Mouse (Mus musculus): ENCODE measurements around the gene Tubd1. TPM values are rescaled to one million over a fixed set of nuclear protein-coding genes. Genes with fewer than 3 reads are reported as not detected.

Gene Tubd1
- polyA plus RNA-seq, 1 experiment from 2014 or later, result 6.1 TPM

DNA sequence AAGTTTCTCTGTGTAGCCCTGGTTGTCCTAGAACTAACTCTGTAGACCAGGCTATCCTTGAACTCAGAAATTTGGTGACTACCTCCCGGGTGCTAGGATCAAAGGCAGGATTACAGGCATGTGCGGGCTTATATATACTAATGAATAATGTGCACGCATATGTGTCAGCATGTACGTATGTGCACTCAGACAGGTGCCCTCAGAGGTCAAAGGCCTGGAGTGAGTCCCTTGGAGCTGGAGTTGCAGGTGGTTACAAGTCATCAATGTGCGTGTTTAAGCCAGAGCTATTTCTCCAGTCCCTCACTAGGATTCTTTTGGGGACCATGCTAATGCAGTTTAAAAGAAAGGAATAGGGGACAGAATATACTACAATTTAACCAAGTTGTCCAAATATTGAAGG, 53.4 kb downstream of the Tubd1 start:
- ATAC-seq (ENCODE audit: low FRiP score, low TSS enrichment), result no peak
- no peak for DNase-seq
- WGBS, result 91% methylated on average over 5 of the region's 5 CpGs

DNA sequence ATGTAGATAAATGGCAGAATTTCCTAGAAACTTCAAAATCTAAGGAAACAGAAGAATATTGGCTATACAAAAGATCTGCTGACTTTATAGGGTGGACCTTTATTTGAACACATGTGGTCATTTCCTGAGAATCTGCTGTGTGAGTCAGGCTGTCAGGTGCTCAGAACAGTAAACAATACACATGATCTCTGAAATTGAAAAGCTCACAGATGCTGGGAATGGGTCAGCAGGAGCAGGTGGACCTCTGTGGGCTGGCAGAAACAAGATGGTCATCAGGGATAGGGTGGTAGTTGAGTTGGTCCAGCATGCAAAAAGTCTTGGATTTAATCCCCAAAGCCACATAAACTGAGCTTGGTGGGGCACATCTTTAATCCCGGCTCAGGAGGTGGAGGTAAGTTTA, 53.8 kb downstream of the Tubd1 start:
- 95% methylated on average over 1 of the region's 1 CpGs for WGBS
- DNase-seq (no peak), ATAC-seq (ENCODE audit: low FRiP score, low TSS enrichment) (no peak)
- Histone ChIP-seq H3K9me3 (ENCODE audit: control insufficient read depth, low read length) (no peaks in the 10 kb centered on the region), H3K9ac (replicated peaks; ENCODE audit: low read length) (no peak overlapping the region), H3K4me1 (ENCODE audit: control insufficient read depth, insufficient read depth, low read length) (no peaks in the 10 kb centered on the region; the same call in 1 of the 2 replicates), H3K36me3 (ENCODE audit: control insufficient read depth, insufficient read depth, low read length) (0 out of 2 replicates have a peak, but pooled peaks cover 4% of the 10 kb centered on the region), H3K4me3 (replicated peaks; ENCODE audit: low read depth, low read length) (no peak overlapping the region), H3K27me3 (ENCODE audit: control insufficient read depth, insufficient read depth, low read length) (no peaks in the 10 kb centered on the region), H3K27ac (replicated peaks; ENCODE audit: low read depth, low read length) (no peak overlapping the region), H3K4me2 (ENCODE audit: low read length) (no peak overlapping the region)

More for the DNA sequence above, 53.4 kb downstream of the Tubd1 start:
- peaks cover 4% of the 10 kb centered on the region; the same call in 1 of the 2 replicates for H3K4me1 ChIP-seq (ENCODE audit: control insufficient read depth, insufficient read depth, low read length)
- no peaks in the 10 kb centered on the region for H3K9me3 ChIP-seq (ENCODE audit: control insufficient read depth, low read length)
- no peaks in the 10 kb centered on the region for H3K27me3 ChIP-seq (ENCODE audit: control insufficient read depth, insufficient read depth, low read length)
- H3K4me2 ChIP-seq (ENCODE audit: low read length), result no peak overlapping the region
- H3K4me3 ChIP-seq (replicated peaks; ENCODE audit: low read depth, low read length), result no peak overlapping the region
- H3K36me3 ChIP-seq (ENCODE audit: control insufficient read depth, insufficient read depth, low read length), result 0 out of 2 replicates have a peak, but pooled peaks cover 4% of the 10 kb centered on the region
- no peak overlapping the region for H3K27ac ChIP-seq (replicated peaks; ENCODE audit: low read depth, low read length)
- H3K9ac ChIP-seq (replicated peaks; ENCODE audit: low read length), result no peak overlapping the region

GRCm38 (mm10) chr11:86599378-86600208, 54.8 kb downstream of the Tubd1 start:
- H3K9ac ChIP-seq (replicated peaks; ENCODE audit: low read length), result no peak overlapping the region
- H3K4me1 ChIP-seq (ENCODE audit: control insufficient read depth, insufficient read depth, low read length), result no peaks in the 10 kb centered on the region
- DNase-seq (no peak), ATAC-seq (ENCODE audit: low FRiP score, low TSS enrichment) (no peak)
- H3K4me2 ChIP-seq (ENCODE audit: low read length), result no peak overlapping the region
- H3K4me3 ChIP-seq (replicated peaks; ENCODE audit: low read depth, low read length), result no peak overlapping the region
- 0 out of 2 replicates have a peak, but pooled peaks cover 4% of the 10 kb centered on the region for H3K36me3 ChIP-seq (ENCODE audit: control insufficient read depth, insufficient read depth, low read length)
- no peaks in the 10 kb centered on the region for H3K27me3 ChIP-seq (ENCODE audit: control insufficient read depth, insufficient read depth, low read length)
- H3K27ac ChIP-seq (replicated peaks; ENCODE audit: low read depth, low read length), result no peak overlapping the region
- no peaks in the 10 kb centered on the region for H3K9me3 ChIP-seq (ENCODE audit: control insufficient read depth, low read length)
- 82% methylated on average over 4 of the region's 4 CpGs for WGBS

DNA sequence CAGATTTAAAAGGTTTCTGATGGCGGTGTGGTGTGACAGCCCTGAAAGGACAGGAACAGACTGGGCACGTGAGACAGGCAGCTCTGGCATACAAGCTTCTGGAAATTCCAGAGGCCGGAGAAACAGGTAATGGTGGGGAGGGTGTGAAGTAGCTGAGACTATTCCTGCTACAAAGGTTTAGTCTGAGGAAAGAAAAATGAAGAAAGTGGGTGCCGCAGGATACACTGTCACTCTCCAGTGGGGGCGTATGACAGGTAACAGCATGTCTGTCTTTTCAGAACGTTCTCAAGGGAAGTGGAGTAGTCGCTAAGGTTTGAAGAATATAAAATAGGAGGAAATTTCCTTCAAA, 55.4 kb downstream of the Tubd1 start:
- no peak overlapping the region for H3K9ac ChIP-seq (replicated peaks; ENCODE audit: low read length)
- H3K4me2 ChIP-seq (ENCODE audit: low read length), result no peak overlapping the region
- no peak for DNase-seq
- WGBS, result 95% methylated on average over 7 of the region's 7 CpGs
- no peaks in the 10 kb centered on the region for H3K4me1 ChIP-seq (ENCODE audit: control insufficient read depth, insufficient read depth, low read length)
- ATAC-seq (ENCODE audit: low FRiP score, low TSS enrichment), result no peak
- H3K27ac ChIP-seq (replicated peaks; ENCODE audit: low read depth, low read length), result no peak overlapping the region
- H3K9me3 ChIP-seq (ENCODE audit: control insufficient read depth, low read length), result no peaks in the 10 kb centered on the region
- 0 out of 2 replicates have a peak, but pooled peaks cover 4% of the 10 kb centered on the region for H3K36me3 ChIP-seq (ENCODE audit: control insufficient read depth, insufficient read depth, low read length)
- no peaks in the 10 kb centered on the region for H3K27me3 ChIP-seq (ENCODE audit: control insufficient read depth, insufficient read depth, low read length)
- no peak overlapping the region for H3K4me3 ChIP-seq (replicated peaks; ENCODE audit: low read depth, low read length)

DNA sequence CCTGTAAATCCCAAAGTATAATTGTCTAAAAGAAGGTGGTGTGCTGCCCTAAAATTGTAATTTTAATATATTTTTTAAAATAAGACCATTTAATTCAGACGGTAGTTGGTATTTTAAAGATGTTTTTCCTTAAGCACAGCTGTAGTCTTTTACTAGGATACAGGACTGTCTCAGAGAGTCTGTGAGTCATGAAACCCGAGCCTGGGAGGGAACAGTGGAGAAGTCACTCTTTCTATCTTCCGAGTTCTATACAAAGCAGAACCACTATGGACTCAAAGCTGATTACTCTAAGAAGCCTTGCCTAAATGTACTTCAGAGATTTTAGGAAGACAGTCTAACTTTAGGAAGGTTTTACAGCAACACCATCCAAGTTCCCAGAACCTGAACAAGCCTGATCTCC, 57.3 kb downstream of the Tubd1 start:
- Histone ChIP-seq H3K4me3 (replicated peaks; ENCODE audit: low read depth, low read length) (no peak overlapping the region), H3K4me1 (ENCODE audit: control insufficient read depth, insufficient read depth, low read length) (no peaks in the 10 kb centered on the region), H3K9me3 (ENCODE audit: control insufficient read depth, low read length) (peaks cover 4% of the 10 kb centered on the region; the same call in 1 of the 2 replicates), H3K9ac (replicated peaks; ENCODE audit: low read length) (no peak overlapping the region), H3K4me2 (ENCODE audit: low read length) (no peak overlapping the region), H3K27me3 (ENCODE audit: control insufficient read depth, insufficient read depth, low read length) (no peaks in the 10 kb centered on the region), H3K27ac (replicated peaks; ENCODE audit: low read depth, low read length) (no peak overlapping the region), H3K36me3 (ENCODE audit: control insufficient read depth, insufficient read depth, low read length) (peaks cover 15% of the 10 kb centered on the region)
- ATAC-seq (ENCODE audit: low FRiP score, low TSS enrichment) (no peak), DNase-seq (no peak)
- WGBS, result 66% methylated on average over 3 of the region's 3 CpGs

DNA sequence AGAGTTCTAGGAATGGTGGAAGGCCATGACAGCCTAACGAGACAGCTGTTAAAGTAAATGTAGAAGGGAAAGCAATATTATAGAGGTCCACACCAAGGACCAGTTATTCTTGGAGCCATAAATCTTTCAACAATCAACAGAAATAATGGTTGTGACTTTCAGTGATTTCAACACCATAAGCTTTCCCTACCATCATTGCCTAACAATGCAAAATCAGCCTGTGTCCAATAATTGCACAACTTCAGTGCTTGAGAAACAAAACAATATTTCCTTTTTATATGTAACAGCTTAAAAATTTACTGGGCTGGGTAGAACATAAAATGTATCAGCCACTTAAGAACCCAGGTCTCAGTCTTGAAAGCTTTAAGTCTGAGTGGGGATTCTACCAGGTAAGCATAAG, 58.9 kb downstream of the Tubd1 start:
- peaks cover 17% of the 10 kb centered on the region for H3K36me3 ChIP-seq (ENCODE audit: control insufficient read depth, insufficient read depth, low read length)
- no peak overlapping the region for H3K4me2 ChIP-seq (ENCODE audit: low read length)
- no peaks in the 10 kb centered on the region for H3K4me1 ChIP-seq (ENCODE audit: control insufficient read depth, insufficient read depth, low read length)
- ATAC-seq (ENCODE audit: low FRiP score, low TSS enrichment) (no peak), DNase-seq (no peak)
- no peak overlapping the region for H3K27ac ChIP-seq (replicated peaks; ENCODE audit: low read depth, low read length)
- no peak overlapping the region for H3K9ac ChIP-seq (replicated peaks; ENCODE audit: low read length)
- H3K9me3 ChIP-seq (ENCODE audit: control insufficient read depth, low read length), result peaks cover 4% of the 10 kb centered on the region; the same call in 1 of the 2 replicates
- no peak overlapping the region for H3K4me3 ChIP-seq (replicated peaks; ENCODE audit: low read depth, low read length)
- WGBS, result 100% methylated on average over 1 of the region's 1 CpGs
- no peaks in the 10 kb centered on the region for H3K27me3 ChIP-seq (ENCODE audit: control insufficient read depth, insufficient read depth, low read length)

GRCm38 (mm10) chr11:86604289-86604688, 59.5 kb downstream of the Tubd1 start:
- Histone ChIP-seq H3K4me3 (replicated peaks; ENCODE audit: low read depth, low read length) (no peak overlapping the region), H3K27ac (replicated peaks; ENCODE audit: low read depth, low read length) (no peak overlapping the region), H3K27me3 (ENCODE audit: control insufficient read depth, insufficient read depth, low read length) (no peaks in the 10 kb centered on the region), H3K4me1 (ENCODE audit: control insufficient read depth, insufficient read depth, low read length) (no peaks in the 10 kb centered on the region), H3K9ac (replicated peaks; ENCODE audit: low read length) (no peak overlapping the region), H3K36me3 (ENCODE audit: control insufficient read depth, insufficient read depth, low read length) (peaks cover 20% of the 10 kb centered on the region), H3K9me3 (ENCODE audit: control insufficient read depth, low read length) (peaks cover 4% of the 10 kb centered on the region; the same call in 1 of the 2 replicates), H3K4me2 (ENCODE audit: low read length) (no peak overlapping the region)
- DNase-seq (no peak), ATAC-seq (ENCODE audit: low FRiP score, low TSS enrichment) (no peak)
- 93% methylated on average over 3 of the region's 3 CpGs for WGBS

DNA sequence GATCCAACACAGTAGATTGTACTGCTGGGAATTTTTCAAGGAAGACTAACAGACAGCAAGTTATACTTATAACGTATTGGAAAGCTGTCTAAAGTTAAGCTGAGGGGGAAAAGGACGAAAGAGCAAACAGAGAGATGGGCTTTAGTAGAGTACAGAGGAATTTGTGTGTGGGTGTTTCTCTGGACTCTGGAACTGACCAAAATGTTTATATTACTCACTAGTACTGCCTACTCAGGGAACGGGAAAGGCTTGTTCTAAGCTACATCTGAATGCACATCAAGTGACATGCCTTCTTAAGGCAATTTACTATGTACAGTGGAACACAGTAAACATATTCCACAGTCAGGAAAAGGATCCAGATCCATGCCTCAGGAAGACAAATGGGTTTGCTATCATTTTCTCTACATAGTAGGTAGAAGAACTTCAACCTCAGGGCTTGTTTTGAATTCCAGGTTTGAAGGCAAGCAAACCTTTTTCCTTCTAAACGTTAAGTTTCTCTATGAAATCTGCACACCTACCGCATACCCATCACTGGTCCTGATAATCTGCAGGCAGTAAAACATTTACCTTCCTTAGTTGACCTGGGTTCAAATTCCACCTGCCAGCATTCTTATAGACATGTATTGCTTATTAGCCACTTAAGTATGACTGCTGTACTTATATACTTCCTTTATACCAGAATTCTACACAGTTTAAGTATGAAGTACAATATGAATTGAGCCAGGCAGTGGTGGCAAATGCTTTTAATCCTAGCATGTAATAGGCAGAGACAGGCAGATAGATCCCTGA, 60.1 kb downstream of the Tubd1 start:
- H3K4me3 ChIP-seq (replicated peaks; ENCODE audit: low read depth, low read length), result no peak overlapping the region
- ATAC-seq (ENCODE audit: low FRiP score, low TSS enrichment) (no peak), DNase-seq (no peak)
- H3K9me3 ChIP-seq (ENCODE audit: control insufficient read depth, low read length), result peaks cover 4% of the 10 kb centered on the region; the same call in 1 of the 2 replicates
- H3K4me1 ChIP-seq (ENCODE audit: control insufficient read depth, insufficient read depth, low read length), result no peaks in the 10 kb centered on the region
- no peaks in the 10 kb centered on the region for H3K27me3 ChIP-seq (ENCODE audit: control insufficient read depth, insufficient read depth, low read length)
- 91% methylated on average over 5 of the region's 5 CpGs for WGBS
- no peak overlapping the region for H3K4me2 ChIP-seq (ENCODE audit: low read length)
- H3K9ac ChIP-seq (replicated peaks; ENCODE audit: low read length), result no peak overlapping the region
- H3K27ac ChIP-seq (replicated peaks; ENCODE audit: low read depth, low read length), result no peak overlapping the region
- H3K36me3 ChIP-seq (ENCODE audit: control insufficient read depth, insufficient read depth, low read length), result peaks cover 18% of the 10 kb centered on the region

Data from midbrain, embryonic 14.5 days (tissue).